Mouse (Mus musculus) lung, adult 18-20 months (tissue): ENCODE measurements around the gene Ptchd3.

Source experiments
- DNase-seq, 2 experiments: peaks; one replicate each; pipeline ENCODE4 v3.0.0; 2022; ENCODE audit warnings: mixed read lengths in 2 of 2

The Ptchd3 gene

GRCm38 (mm10) chr11:121829947-121830346 lies at the start of gene Ptchd3:
Gene Ptchd3 (plus strand): TSS chr11:121830247.
- no peak for DNase-seq

- no peak for DNase-seq
Measured at GRCm38 (mm10) chr11:121781831-121782230, 48.2 kb upstream of the Ptchd3 start.

GRCm38 (mm10) chr11:121787456-121787855 lies 42.6 kb upstream of the Ptchd3 start:
- no peak for DNase-seq

- DNase-seq, result no peak
Measured at GRCm38 (mm10) chr11:121789566-121789965, 40.5 kb upstream of the Ptchd3 start.

- peak; percentile 51 to 55 for DNase-seq
Measured at GRCm38 (mm10) chr11:121790671-121791094, 39.4 kb upstream of the Ptchd3 start.

GRCm38 (mm10) chr11:121791446-121791845 lies 38.6 kb upstream of the Ptchd3 start:
- DNase-seq, result no peak

GRCm38 (mm10) chr11:121791991-121792390 lies 38.1 kb upstream of the Ptchd3 start:
- DNase-seq, result no peak

GRCm38 (mm10) chr11:121793530-121793929 lies 36.5 kb upstream of the Ptchd3 start:
- no peak for DNase-seq

- DNase-seq, result no peak
Measured at GRCm38 (mm10) chr11:121794186-121794585, 35.9 kb upstream of the Ptchd3 start.

- DNase-seq, result peak; percentile 87 to 91
Measured at GRCm38 (mm10) chr11:121794591-121795199, 35.4 kb upstream of the Ptchd3 start.

GRCm38 (mm10) chr11:121795978-121796377 lies 34.1 kb upstream of the Ptchd3 start:
- DNase-seq, result peak; percentile 34 to 38

GRCm38 (mm10) chr11:121798591-121798990 lies 31.5 kb upstream of the Ptchd3 start:
- DNase-seq, result no peak

GRCm38 (mm10) chr11:121799746-121800299 lies 30.2 kb upstream of the Ptchd3 start:
- DNase-seq, result peak; percentile 20 to 24

- DNase-seq, result peak in 1 of 2 experiments; percentile 25
Measured at GRCm38 (mm10) chr11:121802743-121803142, 27.3 kb upstream of the Ptchd3 start.

GRCm38 (mm10) chr11:121804258-121805027 lies 25.6 kb upstream of the Ptchd3 start:
- DNase-seq, result peak in 1 of 2 experiments; percentile 24

- DNase-seq, result peak; percentile 80 to 82
Measured at GRCm38 (mm10) chr11:121808204-121808852, 21.7 kb upstream of the Ptchd3 start.

- no peak for DNase-seq
Measured at GRCm38 (mm10) chr11:121808866-121809265, 21.2 kb upstream of the Ptchd3 start.

GRCm38 (mm10) chr11:121845923-121846322 lies 15.9 kb downstream of the Ptchd3 start:
- DNase-seq, result no peak

- DNase-seq, result peak; percentile 84 to 85
Measured at GRCm38 (mm10) chr11:121847790-121848299, 17.8 kb downstream of the Ptchd3 start.
